Mouse (Mus musculus) lung, postnatal 0 days (tissue): ENCODE results near the gene Adk.

Experiments
- CTCF ChIP-seq: IDR thresholded peaks from 2 replicates; pipeline ENCODE4 v1.5.1; 2016; ENCODE audit warnings: antibody characterized with exemption, mild to moderate bottlenecking
- EP300 ChIP-seq: IDR thresholded peaks from 2 replicates; pipeline ENCODE4 v1.6.1; 2016; ENCODE audit warnings: antibody characterized with exemption, mild to moderate bottlenecking, control low read depth

GRCm38 (mm10) chr14:21076501-21077194 lies 24.3 kb downstream of the Adk start:
- TF ChIP-seq EP300: no peak
- no peak for TF ChIP-seq CTCF
